Mouse (Mus musculus): ENCODE results near the gene Fbn1. TPM values are rescaled to one million over a fixed set of nuclear protein-coding genes. Genes with fewer than 3 reads are reported as not detected.

Fbn1 gene
- polyA plus RNA-seq, 1 experiment from 2014 or later, result 18.6 TPM

- ATAC-seq (ENCODE audit: low FRiP score, low read depth), result no peak
- H3K4me2 ChIP-seq (replicated peaks), result no peak overlapping the region
- H3K9ac ChIP-seq, result no peak overlapping the region
- H3K27ac ChIP-seq, result no peak overlapping the region
- peaks cover 23% of the 10 kb centered on the region for H3K4me1 ChIP-seq
- H3K4me3 ChIP-seq, result no peak overlapping the region
- H3K27me3 ChIP-seq, result no peaks in the 10 kb centered on the region
- no peaks in the 10 kb centered on the region for H3K9me3 ChIP-seq
- peaks cover 27% of the 10 kb centered on the region for H3K36me3 ChIP-seq
- 70% methylated on average over 3 of the region's 3 CpGs for WGBS
Measured at GRCm38 (mm10) chr2:125477367-125477766, 30.4 kb downstream of the Fbn1 start.

- H3K9ac ChIP-seq, result no peak overlapping the region
- no peak for ATAC-seq (ENCODE audit: low FRiP score, low read depth)
- peaks cover 15% of the 10 kb centered on the region for H3K4me1 ChIP-seq
- peaks cover 34% of the 10 kb centered on the region for H3K36me3 ChIP-seq
- no peak overlapping the region for H3K4me2 ChIP-seq (replicated peaks)
- no peak overlapping the region for H3K27ac ChIP-seq
- 90% methylated on average over 3 of the region's 3 CpGs for WGBS
- H3K27me3 ChIP-seq, result no peaks in the 10 kb centered on the region
- H3K9me3 ChIP-seq, result no peaks in the 10 kb centered on the region
- H3K4me3 ChIP-seq, result no peak overlapping the region
Measured at GRCm38 (mm10) chr2:125476231-125476630, 31.6 kb downstream of the Fbn1 start.

GRCm38 (mm10) chr2:125474690-125475089, 33.1 kb downstream of the Fbn1 start:
- WGBS, result 79% methylated on average over 5 of the region's 5 CpGs
- Histone ChIP-seq H3K27ac (no peak overlapping the region), H3K4me3 (no peak overlapping the region), H3K9ac (no peak overlapping the region), H3K9me3 (no peaks in the 10 kb centered on the region), H3K36me3 (peaks cover 34% of the 10 kb centered on the region), H3K27me3 (no peaks in the 10 kb centered on the region), H3K4me1 (peaks cover 13% of the 10 kb centered on the region), H3K4me2 (replicated peaks) (no peak overlapping the region)
- no peak for ATAC-seq (ENCODE audit: low FRiP score, low read depth)

GRCm38 (mm10) chr2:125473228-125473627, 34.6 kb downstream of the Fbn1 start:
- 87% methylated on average over 2 of the region's 2 CpGs for whole genome bisulfite sequencing
- no peaks in the 10 kb centered on the region for H3K27me3 ChIP-seq
- H3K27ac ChIP-seq, result no peak overlapping the region
- peaks cover 36% of the 10 kb centered on the region for H3K36me3 ChIP-seq
- peaks cover 13% of the 10 kb centered on the region for H3K4me1 ChIP-seq
- H3K9me3 ChIP-seq, result no peaks in the 10 kb centered on the region
- no peak for ATAC-seq (ENCODE audit: low FRiP score, low read depth)
- H3K9ac ChIP-seq, result no peak overlapping the region
- no peak overlapping the region for H3K4me2 ChIP-seq (replicated peaks)
- no peak overlapping the region for H3K4me3 ChIP-seq

- Histone ChIP-seq H3K27me3 (no peaks in the 10 kb centered on the region), H3K27ac (no peak overlapping the region), H3K36me3 (peaks cover 44% of the 10 kb centered on the region), H3K9ac (no peak overlapping the region), H3K4me1 (peaks cover 13% of the 10 kb centered on the region), H3K9me3 (no peaks in the 10 kb centered on the region), H3K4me2 (replicated peaks) (no peak overlapping the region), H3K4me3 (no peak overlapping the region)
- no peak for ATAC-seq (ENCODE audit: low FRiP score, low read depth)
- 86% methylated on average over 4 of the region's 4 CpGs for WGBS
Measured at GRCm38 (mm10) chr2:125471721-125472120, 36.1 kb downstream of the Fbn1 start.

- Histone ChIP-seq H3K9me3 (no peaks in the 10 kb centered on the region), H3K4me2 (replicated peaks) (no peak overlapping the region), H3K9ac (no peak overlapping the region), H3K4me1 (peaks cover 13% of the 10 kb centered on the region), H3K36me3 (peaks cover 43% of the 10 kb centered on the region), H3K27ac (peak overlapping the region; percentile 40; the same call in 1 of the 2 replicates), H3K4me3 (no peak overlapping the region), H3K27me3 (no peaks in the 10 kb centered on the region)
- WGBS, result 38% methylated on average over 8 of the region's 8 CpGs
- ATAC-seq (ENCODE audit: low FRiP score, low read depth), result 0 out of 2 replicates have a peak, but pooled peaks have one; percentile 51
Measured at GRCm38 (mm10) chr2:125470553-125471295, 37.1 kb downstream of the Fbn1 start.

GRCm38 (mm10) chr2:125464036-125464435, 43.8 kb downstream of the Fbn1 start:
- peaks cover 40% of the 10 kb centered on the region for H3K36me3 ChIP-seq
- no peak overlapping the region for H3K4me3 ChIP-seq
- WGBS, result 85% methylated on average over 6 of the region's 6 CpGs
- peaks cover 2% of the 10 kb centered on the region; the same call in 1 of the 2 replicates for H3K4me1 ChIP-seq
- H3K27me3 ChIP-seq, result no peaks in the 10 kb centered on the region
- no peak for ATAC-seq (ENCODE audit: low FRiP score, low read depth)
- no peak overlapping the region for H3K9ac ChIP-seq
- no peak overlapping the region for H3K27ac ChIP-seq
- H3K9me3 ChIP-seq, result no peaks in the 10 kb centered on the region
- no peak overlapping the region for H3K4me2 ChIP-seq (replicated peaks)

- Histone ChIP-seq H3K27ac (peak overlapping the region; percentile 22; the same call in 1 of the 2 replicates), H3K9ac (no peak overlapping the region), H3K4me1 (peaks cover 10% of the 10 kb centered on the region; the same call in 1 of the 2 replicates), H3K36me3 (peaks cover 5% of the 10 kb centered on the region), H3K4me3 (no peak overlapping the region), H3K27me3 (no peaks in the 10 kb centered on the region), H3K9me3 (no peaks in the 10 kb centered on the region), H3K4me2 (replicated peaks) (no peak overlapping the region)
- WGBS, result 73% methylated on average over 3 of the region's 3 CpGs
- ATAC-seq (ENCODE audit: low FRiP score, low read depth), result no peak
Measured at GRCm38 (mm10) chr2:125459087-125459486, 48.7 kb downstream of the Fbn1 start.

GRCm38 (mm10) chr2:125456059-125456789, 51.6 kb downstream of the Fbn1 start:
- no peak for ATAC-seq (ENCODE audit: low FRiP score, low read depth)
- no peaks in the 10 kb centered on the region; the same call in 1 of the 2 replicates for H3K36me3 ChIP-seq
- H3K4me2 ChIP-seq (replicated peaks), result no peak overlapping the region
- H3K27me3 ChIP-seq, result no peaks in the 10 kb centered on the region
- H3K9ac ChIP-seq, result no peak overlapping the region
- H3K4me1 ChIP-seq, result peaks cover 24% of the 10 kb centered on the region
- 74% methylated on average over 15 of the region's 15 CpGs for WGBS
- H3K4me3 ChIP-seq, result no peak overlapping the region
- no peaks in the 10 kb centered on the region for H3K9me3 ChIP-seq
- no peak overlapping the region for H3K27ac ChIP-seq

GRCm38 (mm10) chr2:125454781-125455180, 53.0 kb downstream of the Fbn1 start:
- no peak overlapping the region for H3K9ac ChIP-seq
- 79% methylated on average over 5 of the region's 5 CpGs for WGBS
- no peak overlapping the region for H3K27ac ChIP-seq
- H3K9me3 ChIP-seq, result no peaks in the 10 kb centered on the region
- H3K4me3 ChIP-seq, result no peak overlapping the region
- no peaks in the 10 kb centered on the region for H3K36me3 ChIP-seq
- no peak overlapping the region for H3K4me2 ChIP-seq (replicated peaks)
- no peak for ATAC-seq (ENCODE audit: low FRiP score, low read depth)
- peaks cover 24% of the 10 kb centered on the region for H3K4me1 ChIP-seq
- no peaks in the 10 kb centered on the region for H3K27me3 ChIP-seq

- ATAC-seq (ENCODE audit: low FRiP score, low read depth), result no peak
- Histone ChIP-seq H3K4me2 (replicated peaks) (no peak overlapping the region), H3K4me1 (peaks cover 34% of the 10 kb centered on the region), H3K36me3 (no peaks in the 10 kb centered on the region), H3K27ac (no peak overlapping the region), H3K9ac (no peak overlapping the region), H3K4me3 (no peak overlapping the region), H3K9me3 (no peaks in the 10 kb centered on the region), H3K27me3 (no peaks in the 10 kb centered on the region)
- WGBS, result 55% methylated on average over 6 of the region's 6 CpGs
Measured at GRCm38 (mm10) chr2:125452369-125453097, 55.3 kb downstream of the Fbn1 start.

GRCm38 (mm10) chr2:125449361-125449760, 58.4 kb downstream of the Fbn1 start:
- no peak overlapping the region for H3K27ac ChIP-seq
- ATAC-seq (ENCODE audit: low FRiP score, low read depth), result no peak
- no peak overlapping the region for H3K9ac ChIP-seq
- H3K36me3 ChIP-seq, result no peaks in the 10 kb centered on the region
- H3K9me3 ChIP-seq, result no peaks in the 10 kb centered on the region
- 39% methylated on average over 8 of the region's 8 CpGs for WGBS
- peaks cover 31% of the 10 kb centered on the region for H3K4me1 ChIP-seq
- H3K4me3 ChIP-seq, result no peak overlapping the region
- H3K27me3 ChIP-seq, result no peaks in the 10 kb centered on the region
- no peak overlapping the region for H3K4me2 ChIP-seq (replicated peaks)

All from limb, embryonic 13.5 days (tissue).